Mouse (Mus musculus) adrenal gland, adult 10 weeks (tissue): ENCODE results near the gene Gm4871. TPM values are rescaled to one million over a fixed set of nuclear protein-coding genes. Genes with fewer than 3 reads are reported as not detected.

ENCODE experiments used
- polyA plus RNA-seq: library from polyadenylated mRNA; stranded (reverse); fragments of 350-450 nt; fragmentation: Illumina TruSeq; extraction: RNeasy Lipid Tissue Mini Kit (QIAGEN cat#74804); gene quantifications from one replicate; pipeline ENCODE4 v1.2.3, GENCODE M21; 2014; ENCODE audit warnings: low read depth, low replicate concordance

Gene Gm4871
- polyA plus RNA-seq = not detected

GRCm38 (mm10) chr5:145032391-145032790, at the start of gene Gm4871:
TSS of gene Gm4871 (minus strand) at chr5:145032754.

GRCm38 (mm10) chr5:145042690-145043089, 10.1 kb upstream of the Gm4871 start, which contains the start of gene 1700018F24Rik:
TSS of gene 1700018F24Rik (plus strand) at chr5:145042990.

Other genes starting within 250 kb of the Gm4871 start
- gene Smurf1, start 66.9 kb downstream of the Gm4871 start, polyA plus RNA-seq = 9.8 TPM
- gene 1700018F24Rik, start 10.2 kb upstream of the Gm4871 start, polyA plus RNA-seq = not detected
- 26.4 TPM for gene Arpc1a, start 51.1 kb upstream of the Gm4871 start, polyA plus RNA-seq
- not detected for gene Kpna7, start 51.3 kb upstream of the Gm4871 start, polyA plus RNA-seq
- gene Arpc1b, start 81.5 kb upstream of the Gm4871 start, polyA plus RNA-seq = 37.3 TPM
- 37.3 TPM for gene Pdap1, start 107.5 kb upstream of the Gm4871 start, polyA plus RNA-seq
- gene Bud31, start 107.6 kb upstream of the Gm4871 start, polyA plus RNA-seq = 293 TPM
- gene Ptcd1, start 134.4 kb upstream of the Gm4871 start, polyA plus RNA-seq = 2.6 TPM
- 1.9 TPM for gene Cpsf4, start 134.5 kb upstream of the Gm4871 start, polyA plus RNA-seq
- gene Atp5j2, start 159.3 kb upstream of the Gm4871 start, polyA plus RNA-seq = 22.8 TPM
- 2.2 TPM for gene Zkscan14, start 169.1 kb upstream of the Gm4871 start, polyA plus RNA-seq
- gene Zkscan5, start 171.8 kb upstream of the Gm4871 start, polyA plus RNA-seq = 7.8 TPM
- gene Zfp655, start 199.0 kb upstream of the Gm4871 start, polyA plus RNA-seq = 149 TPM
- gene Zscan25, start 247.7 kb upstream of the Gm4871 start, polyA plus RNA-seq = 0.41 TPM